Mouse (Mus musculus) effector memory CD4-positive, alpha-beta T cell, adult 5 months (primary cell): ENCODE results near the gene Gpx8. TPM values are rescaled to one million over a fixed set of nuclear protein-coding genes. Genes with fewer than 3 reads are reported as not detected.

Experiments used
- polyA plus RNA-seq: library from polyadenylated mRNA; unstranded; fragments of 100-300 nt; shearing (Covaris generic); gene quantifications from one replicate; pipeline ENCODE4 v1.2.1, GENCODE M21; 2017

The Gpx8 gene
- polyA plus RNA-seq, result not detected

GRCm38 (mm10) chr13:113046211-113046883, at the start of gene Gpx8:
TSS of gene Gpx8 (minus strand) at chr13:113046410.

GRCm38 (mm10) chr13:113034950-113035421, 11.2 kb downstream of the Gpx8 start, which contains the start of gene Cdc20b:
TSS of gene Cdc20b (plus strand) at chr13:113035111.

GRCm38 (mm10) chr13:112993531-112994152, 52.6 kb downstream of the Gpx8 start, which contains the start of gene Mcidas:
TSS of gene Mcidas (plus strand) at chr13:112993845.

Other genes with a start within 250 kb of the Gpx8 start
- 0.64 TPM for gene Plpp1, start 245.6 kb downstream of the Gpx8 start, polyA plus RNA-seq
- 68.2 TPM for gene Mtrex, start 119.0 kb downstream of the Gpx8 start, polyA plus RNA-seq
- 20.8 TPM for gene Dhx29, start 119.0 kb downstream of the Gpx8 start, polyA plus RNA-seq
- gene Ccno, start 58.6 kb downstream of the Gpx8 start, polyA plus RNA-seq, result 2.2 TPM
- gene Mcidas, start 52.6 kb downstream of the Gpx8 start, polyA plus RNA-seq, result not detected
- gene Cdc20b, start 11.3 kb downstream of the Gpx8 start, polyA plus RNA-seq, result not detected
- gene Gzma, start 54.6 kb upstream of the Gpx8 start, polyA plus RNA-seq, result 1.2 TPM
- 6.5 TPM for gene Esm1, start 163.2 kb upstream of the Gpx8 start, polyA plus RNA-seq
- gene Gzmk, start 179.5 kb upstream of the Gpx8 start, polyA plus RNA-seq, result 16.8 TPM
- gene BC067074, start 246.7 kb upstream of the Gpx8 start, polyA plus RNA-seq, result 0.06 TPM